Mouse (Mus musculus) urinary bladder, postnatal 25 days (tissue): ENCODE results near the gene Olfr218.
"Not testable (repeated sequence)": the region's sequence is repeated elsewhere in the genome, so short reads cannot be mapped to it uniquely, and the experiment has no call there.

ENCODE experiments used
- DNase-seq: peaks from one replicate; pipeline ENCODE4 v3.0.0; 2022; ENCODE audit warnings: low spot score

Gene Olfr218

DNA sequence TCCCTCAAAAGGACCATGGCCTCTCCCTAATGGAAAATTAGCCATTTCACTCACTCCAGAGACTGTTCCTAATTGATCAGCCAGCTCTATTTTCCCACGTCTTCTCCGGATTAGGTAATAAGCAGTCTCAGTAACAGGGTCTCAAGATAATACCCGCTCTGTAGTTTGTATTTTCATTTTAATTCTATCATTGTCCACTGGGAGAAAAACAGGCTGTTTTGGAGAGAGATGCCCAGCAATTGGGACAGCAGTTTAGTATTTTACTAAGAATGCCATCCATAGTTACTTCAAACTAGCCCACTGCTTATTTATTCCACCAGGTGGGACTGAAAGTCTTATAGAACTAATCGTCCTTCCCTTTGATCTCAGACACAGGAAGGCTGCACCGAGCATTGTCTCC is at the start of gene Olfr218:
Olfr218 (plus strand) TSS at position 301 of the 400 bp plus-strand sequence.
- no peak for DNase-seq

DNA sequence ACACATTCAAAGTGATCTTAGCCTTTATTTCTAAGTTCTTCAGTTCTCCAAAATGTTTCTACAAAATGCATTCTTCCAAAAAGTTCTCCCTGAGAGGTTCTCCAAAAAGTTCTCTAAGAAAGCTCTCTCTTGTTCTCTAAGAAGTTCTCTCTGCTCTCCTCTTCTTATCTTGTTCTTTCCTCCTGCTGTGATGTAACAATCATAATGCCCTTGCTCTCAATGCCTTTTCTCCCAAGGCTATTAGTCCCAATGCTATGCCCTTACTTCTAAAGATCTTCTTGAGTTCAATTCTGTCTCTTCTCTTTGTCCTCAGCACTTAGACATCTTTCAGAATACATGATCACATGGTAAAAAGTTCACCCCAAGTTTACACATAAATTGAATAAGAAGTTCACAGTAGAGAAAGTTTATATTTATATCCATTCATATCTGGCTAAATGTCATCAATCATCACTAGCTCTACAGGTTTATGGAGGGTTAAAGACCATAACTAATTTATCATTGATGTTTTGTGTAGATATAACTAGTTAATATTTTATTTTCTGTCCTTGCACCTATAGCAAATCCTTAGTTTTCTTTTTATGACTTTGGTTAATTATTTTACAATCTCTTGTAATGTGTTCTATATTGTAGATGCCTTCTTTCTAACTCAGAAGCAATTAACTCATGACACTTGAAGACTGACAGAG is 23.3 kb upstream of the Olfr218 start:
- DNase-seq = no peak

DNA sequence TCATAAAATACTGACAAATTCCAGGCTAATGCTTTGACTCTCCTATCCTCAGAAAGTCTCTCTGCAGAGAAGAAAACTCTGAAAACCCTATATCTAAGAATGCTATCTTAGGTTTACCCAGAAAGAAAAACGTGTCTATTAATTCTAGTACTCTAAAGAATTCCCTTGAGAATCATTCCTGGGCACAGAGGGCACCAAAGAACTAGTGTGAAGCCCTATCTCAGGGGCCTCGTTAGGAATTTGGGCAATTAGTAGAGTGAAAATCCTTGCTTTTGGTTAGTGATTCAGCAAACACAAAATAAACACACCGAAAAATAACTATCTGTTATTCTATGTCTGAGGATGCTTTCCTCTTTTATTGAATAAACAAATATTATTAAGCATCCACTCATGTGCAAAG is 7.1 kb upstream of the Olfr218 start, which contains the start of gene Olfr1406:
Olfr1406 (minus strand) TSS at position 101 of the 400 bp plus-strand sequence.
- no peak for DNase-seq

DNA sequence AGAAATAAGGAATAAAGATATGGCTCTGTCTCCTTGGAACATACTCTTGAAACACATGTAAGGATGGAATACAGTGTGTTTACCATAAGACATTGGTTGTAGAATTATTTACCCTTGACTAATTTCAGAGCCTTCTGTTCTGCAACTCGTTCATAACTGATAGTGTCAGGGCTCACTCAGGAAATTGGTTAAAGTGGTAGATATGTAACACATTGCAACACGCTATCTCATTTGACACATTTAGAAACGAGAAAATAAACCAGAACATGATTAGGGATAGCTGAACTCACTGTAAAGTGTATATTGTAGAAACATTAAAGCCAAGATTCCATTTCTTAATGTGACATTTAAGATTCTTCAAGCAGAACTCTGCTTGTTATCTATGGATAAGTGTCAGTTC is 5.5 kb upstream of the Olfr218 start:
- no peak for DNase-seq

DNA sequence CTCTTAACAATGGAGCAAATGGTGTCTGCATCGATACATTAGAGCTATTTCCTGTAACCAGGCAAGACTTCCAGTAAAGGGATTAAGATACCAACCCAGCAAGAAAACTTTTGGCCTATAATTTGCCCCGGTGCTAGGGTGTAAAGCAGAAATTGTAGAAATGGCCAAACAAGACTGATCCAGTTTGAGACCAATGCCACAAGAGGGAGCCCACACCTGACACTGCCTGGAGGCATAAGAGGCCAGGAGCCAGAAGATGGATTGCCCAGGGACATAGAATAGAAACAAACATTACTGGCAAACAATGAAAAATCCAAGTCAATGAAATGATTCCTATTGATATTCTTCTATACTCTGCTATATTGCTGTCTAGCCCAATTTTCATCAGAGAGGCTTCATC is 1.2 kb upstream of the Olfr218 start:
- DNase-seq = no peak

DNA sequence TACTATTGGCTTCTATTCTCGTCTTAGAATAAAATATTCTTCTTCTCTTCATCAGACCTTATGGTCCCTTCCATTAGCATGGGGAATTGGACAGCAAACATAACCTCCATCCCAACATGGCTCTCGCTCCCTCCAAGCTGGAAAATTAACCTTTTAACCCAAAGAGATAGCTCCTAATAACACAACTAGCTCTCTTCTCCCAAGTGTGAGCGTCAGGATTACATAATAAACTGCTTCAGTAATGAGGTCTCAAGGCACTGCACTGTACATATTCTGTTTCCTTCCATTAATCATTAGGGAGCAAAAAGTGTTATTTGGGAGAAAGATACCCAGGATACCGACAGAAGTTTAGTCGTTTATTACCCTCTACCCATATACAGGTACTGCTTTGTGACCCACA is 14.5 kb downstream of the Olfr218 start, which contains the start of gene Olfr1404:
Olfr1404 (plus strand) TSS at position 301 of the 400 bp plus-strand sequence.
- DNase-seq = no peak

DNA sequence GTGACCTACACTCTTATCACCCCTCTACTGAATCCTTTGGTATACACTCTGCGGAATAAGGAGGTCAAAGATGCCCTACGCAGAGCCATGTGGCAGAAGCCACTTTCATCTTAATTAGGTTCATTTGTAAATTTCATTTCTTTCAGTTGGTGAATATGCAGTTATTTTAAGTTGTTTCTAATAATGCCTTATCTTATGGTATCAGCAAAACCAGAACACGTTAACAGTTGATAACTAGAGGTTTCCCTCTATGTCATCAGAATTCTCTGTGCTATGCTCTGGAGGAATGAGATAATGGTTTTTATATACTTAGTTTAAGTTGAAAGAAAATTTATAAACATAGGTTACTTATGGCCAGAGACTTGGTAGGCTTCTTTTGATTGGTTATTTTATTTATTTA is 18.9 kb downstream of the Olfr218 start:
- DNase-seq = no peak

DNA sequence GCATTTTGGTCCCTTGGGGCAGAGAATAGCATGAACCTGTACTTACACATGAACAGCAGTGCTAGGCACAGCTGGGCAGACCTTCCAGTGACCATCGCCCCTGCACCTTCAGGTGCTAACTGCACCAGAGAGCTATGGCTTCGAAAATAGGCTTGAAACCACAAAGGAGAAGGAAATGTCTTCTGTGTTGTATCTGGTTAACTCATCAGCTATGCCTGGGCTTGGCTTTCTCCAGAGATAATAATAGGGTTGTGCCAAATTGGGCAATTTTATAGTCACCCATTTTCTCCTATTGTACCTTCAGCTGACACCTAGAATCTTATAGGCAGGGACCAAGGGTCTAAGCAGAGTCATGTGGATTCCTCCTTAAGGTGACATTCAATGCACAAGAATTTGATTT is 29.5 kb downstream of the Olfr218 start, which contains the start of gene Fcer1a:
Fcer1a (minus strand) TSS at position 134 of the 400 bp plus-strand sequence.
- no peak for DNase-seq

DNA sequence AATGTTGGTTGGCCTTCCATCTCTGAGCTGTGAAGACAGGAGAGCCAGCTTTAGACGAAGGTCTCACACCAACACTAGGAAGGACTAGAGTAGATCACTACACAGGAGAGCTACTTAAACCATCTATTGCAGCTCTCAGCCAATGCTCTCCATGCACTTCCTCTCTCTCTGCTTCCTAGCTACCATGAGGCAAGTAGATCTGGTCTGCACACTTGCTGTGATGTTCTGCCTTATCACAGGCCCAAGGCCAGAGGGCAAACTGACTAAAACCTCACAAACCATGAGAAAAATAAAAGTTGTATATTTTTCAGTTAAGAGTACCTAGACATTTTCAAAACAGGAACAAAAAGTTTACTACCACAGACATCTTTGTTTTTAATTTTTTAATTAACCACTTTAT is 39.4 kb downstream of the Olfr218 start:
- DNase-seq = not testable (repeated sequence)

DNA sequence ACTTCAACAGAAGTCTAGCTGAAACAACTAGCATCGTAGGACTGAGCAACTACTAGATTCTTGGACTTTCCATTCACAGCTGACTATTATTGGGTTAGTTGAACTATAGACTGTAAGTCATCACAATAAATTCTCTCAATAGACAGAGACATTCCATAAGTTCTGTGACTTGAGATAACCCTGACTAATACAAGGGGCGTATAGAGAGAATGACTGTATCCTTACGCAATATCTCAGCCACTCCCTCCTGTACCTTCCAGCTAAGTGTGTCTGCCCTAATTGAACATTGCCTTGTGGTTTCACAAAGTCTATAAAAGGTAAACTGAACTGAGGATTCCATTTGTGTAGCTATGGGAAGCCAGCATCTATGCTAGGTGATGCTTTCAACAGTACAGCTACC is 52.3 kb downstream of the Olfr218 start:
- no peak for DNase-seq
